Mouse (Mus musculus) regulatory T cell (primary cell): ENCODE data around the gene Gm5617.
"Not testable (repeated sequence)": the region's sequence is repeated elsewhere in the genome, so short reads cannot be mapped to it uniquely, and the experiment has no call there.

Source experiments
- in situ Hi-C: fragments of 300-600 bp; cut with MboI, MseI; formaldehyde crosslinking; loops from one replicate; pipeline ENCODE4 v1.15.1; 2025; ENCODE audit warnings: high pct_unique_total_duplicates

Gm5617 gene

GRCm38 (mm10) chr9:48495548-48495932 lies 298 bp downstream of the Gm5617 start:
- in situ Hi-C loops = loop anchor here (5.0 kb wide), 1 partner anchor 42 kb away; no protein-coding TSS in a partner anchor

- in situ Hi-C loops = loop anchor here (10.0 kb wide), 1 partner anchor 484 kb away; the partner anchor contains the start of gene Usp28
Measured at GRCm38 (mm10) chr9:48501192-48501591, 6.0 kb downstream of the Gm5617 start.

GRCm38 (mm10) chr9:48503001-48503400 lies 7.8 kb downstream of the Gm5617 start:
- in situ Hi-C loops = loop anchor here (10.0 kb wide), 1 partner anchor 482 kb away; the partner anchor contains the start of gene Usp28

- in situ Hi-C loops = loop anchor here (10.0 kb wide), 1 partner anchor 480 kb away; the partner anchor contains the start of gene Usp28
Measured at GRCm38 (mm10) chr9:48504741-48505365, 9.6 kb downstream of the Gm5617 start.

- in situ Hi-C loops = loop anchor here (5.0 kb wide), 1 partner anchor 47 kb away; no protein-coding TSS in a partner anchor
Measured at GRCm38 (mm10) chr9:48510134-48510533, 14.9 kb downstream of the Gm5617 start.

GRCm38 (mm10) chr9:48515332-48515731 lies 20.1 kb downstream of the Gm5617 start:
- in situ Hi-C loops = no loop called here

- in situ Hi-C loops = no loop called here
Measured at GRCm38 (mm10) chr9:48516615-48517371, 21.6 kb downstream of the Gm5617 start.

- in situ Hi-C loops = no loop called here
Measured at GRCm38 (mm10) chr9:48517372-48518130, 22.3 kb downstream of the Gm5617 start.

GRCm38 (mm10) chr9:48520405-48520804 lies 25.2 kb downstream of the Gm5617 start:
- in situ Hi-C loops = not testable (repeated sequence)

- in situ Hi-C loops = no loop called here
Measured at GRCm38 (mm10) chr9:48525566-48525965, 30.3 kb downstream of the Gm5617 start.

- in situ Hi-C loops = no loop called here
Measured at GRCm38 (mm10) chr9:48526520-48526919, 31.3 kb downstream of the Gm5617 start.

- in situ Hi-C loops = no loop called here
Measured at GRCm38 (mm10) chr9:48531294-48531693, 36.1 kb downstream of the Gm5617 start.

GRCm38 (mm10) chr9:48532203-48532602 lies 37.0 kb downstream of the Gm5617 start:
- in situ Hi-C loops = no loop called here

- in situ Hi-C loops = no loop called here
Measured at GRCm38 (mm10) chr9:48532730-48533129, 37.5 kb downstream of the Gm5617 start.

GRCm38 (mm10) chr9:48536414-48536813 lies 41.2 kb downstream of the Gm5617 start:
- in situ Hi-C loops = loop anchor here (5.0 kb wide), 1 partner anchor 39 kb away; the partner anchor contains the start of genes Gm5617 and Rbm7

GRCm38 (mm10) chr9:48537616-48538015 lies 42.4 kb downstream of the Gm5617 start:
- in situ Hi-C loops = loop anchor here (5.0 kb wide), 1 partner anchor 40 kb away; the partner anchor contains the start of genes Gm5617 and Rbm7

GRCm38 (mm10) chr9:48538044-48538645 lies 42.9 kb downstream of the Gm5617 start:
- in situ Hi-C loops = loop anchor here (5.0 kb wide), 1 partner anchor 41 kb away; the partner anchor contains the start of genes Gm5617 and Rbm7

GRCm38 (mm10) chr9:48538688-48539087 lies 43.4 kb downstream of the Gm5617 start:
- in situ Hi-C loops = loop anchor here (5.0 kb wide), 1 partner anchor 41 kb away; the partner anchor contains the start of genes Gm5617 and Rbm7
